Mouse (Mus musculus) small intestine, adult 2 months (tissue): Measurements from ENCODE around the gene Zgrf1.

Source experiments
- CTCF ChIP-seq: fragments of 200-500 bp; IDR thresholded peaks from 2 replicates; pipeline ENCODE4 v1.5.1; 2012; ENCODE audit warnings: low read depth, mild to moderate bottlenecking, control low read depth, inconsistent platforms, low read length, moderate library complexity, mixed read lengths; ENCODE audit not compliant: insufficient replicate concordance, insufficient read length; ENCODE audit errors: extremely low read depth
- POLR2A ChIP-seq: fragments of 200-500 bp; IDR thresholded peaks from 2 replicates; pipeline ENCODE4 v1.6.1; 2012; ENCODE audit warnings: low read depth, mild to moderate bottlenecking, control low read depth, inconsistent platforms, low read length, moderate library complexity

DNA sequence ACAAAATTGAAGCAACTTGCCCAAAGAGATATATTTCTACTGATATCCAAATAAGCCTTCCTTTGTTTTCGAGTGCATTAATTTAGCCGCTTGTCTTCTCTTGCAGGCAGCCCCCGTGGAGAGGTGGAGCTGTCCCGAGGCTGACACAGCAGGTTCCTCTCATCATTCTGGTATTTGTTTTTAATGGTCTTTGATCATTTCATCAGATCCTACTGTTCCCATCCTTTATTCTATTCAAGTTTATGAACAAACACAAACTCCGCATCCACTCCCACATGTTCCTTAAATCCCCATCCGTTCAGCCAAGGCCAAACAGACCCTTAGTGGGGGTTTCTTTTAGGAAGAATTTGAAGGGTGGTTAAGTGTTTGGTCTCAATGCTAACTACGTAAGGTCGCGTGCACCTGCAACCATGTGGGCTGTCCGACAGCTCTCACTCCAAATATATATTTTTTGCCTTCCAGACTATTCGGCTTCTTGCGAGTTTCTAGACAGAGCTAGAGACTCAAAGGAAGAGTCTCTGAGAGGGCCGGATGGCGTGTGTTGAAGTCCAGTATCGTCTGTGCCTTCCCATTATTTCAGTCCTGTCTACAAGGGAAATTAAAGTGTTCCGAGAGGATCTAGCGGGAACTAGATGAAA lies 77.6 kb downstream of the Zgrf1 start:
- TF ChIP-seq POLR2A (no peak), CTCF (no peak)
